Mouse (Mus musculus) lung, postnatal 10 days (tissue): ENCODE measurements around the gene Trim44.
A peak's percentile ranks its signal among the peaks of the same experiment; 100 is the strongest.

Experiments
- DNase-seq: peaks from one replicate; pipeline ENCODE4 v3.0.0; 2021

Gene Trim44

GRCm38 (mm10) chr2:102407363-102408184 lies at the start of gene Trim44:
Gene Trim44 (minus strand): TSS chr2:102407828.
- peak; percentile 27 for DNase-seq

GRCm38 (mm10) chr2:102455126-102455525 lies 47.5 kb upstream of the Trim44 start:
- DNase-seq = no peak

- DNase-seq = no peak
These were observed 45.8 kb upstream of the Trim44 start for GRCm38 (mm10) chr2:102453447-102453846.

GRCm38 (mm10) chr2:102451671-102452549 lies 44.3 kb upstream of the Trim44 start, which contains the start of gene Fjx1:
Gene Fjx1 (minus strand): TSS chr2:102452499.
- DNase-seq = peak; percentile 42

GRCm38 (mm10) chr2:102450761-102451670 lies 43.4 kb upstream of the Trim44 start:
- peak; percentile 50 for DNase-seq

GRCm38 (mm10) chr2:102450248-102450760 lies 42.7 kb upstream of the Trim44 start:
- peak; percentile 62 for DNase-seq

GRCm38 (mm10) chr2:102449630-102450247 lies 42.1 kb upstream of the Trim44 start:
- peak; percentile 53 for DNase-seq

- DNase-seq = no peak
These were observed 41.4 kb upstream of the Trim44 start for GRCm38 (mm10) chr2:102449056-102449455.

GRCm38 (mm10) chr2:102447831-102448230 lies 40.2 kb upstream of the Trim44 start:
- no peak for DNase-seq

GRCm38 (mm10) chr2:102446851-102447250 lies 39.2 kb upstream of the Trim44 start:
- no peak for DNase-seq

GRCm38 (mm10) chr2:102437357-102438030 lies 29.9 kb upstream of the Trim44 start:
- DNase-seq = no peak

- DNase-seq = no peak
These were observed 26.3 kb upstream of the Trim44 start for GRCm38 (mm10) chr2:102433879-102434278.

GRCm38 (mm10) chr2:102431084-102431483 lies 23.5 kb upstream of the Trim44 start:
- DNase-seq = peak; percentile 27

GRCm38 (mm10) chr2:102427974-102428373 lies 20.3 kb upstream of the Trim44 start:
- DNase-seq = no peak

GRCm38 (mm10) chr2:102426434-102426833 lies 18.8 kb upstream of the Trim44 start:
- DNase-seq = no peak

- peak; percentile 44 for DNase-seq
These were observed 8.6 kb upstream of the Trim44 start for GRCm38 (mm10) chr2:102416149-102416743.

GRCm38 (mm10) chr2:102412738-102413137 lies 5.1 kb upstream of the Trim44 start:
- DNase-seq = no peak

- DNase-seq = no peak
These were observed 3.0 kb upstream of the Trim44 start for GRCm38 (mm10) chr2:102410615-102411014.

- no peak for DNase-seq
These were observed 2.1 kb upstream of the Trim44 start for GRCm38 (mm10) chr2:102409741-102410140.
